Mouse (Mus musculus) lung, postnatal 0 days (tissue): ENCODE data around the gene Fbxw8.

ENCODE experiments used
- CTCF ChIP-seq: IDR thresholded peaks from 2 replicates; pipeline ENCODE4 v1.5.1; 2016; ENCODE audit warnings: antibody characterized with exemption, mild to moderate bottlenecking
- EP300 ChIP-seq: IDR thresholded peaks from 2 replicates; pipeline ENCODE4 v1.6.1; 2016; ENCODE audit warnings: antibody characterized with exemption, mild to moderate bottlenecking, control low read depth

GRCm38 (mm10) chr5:118067572-118067971, 87.7 kb downstream of the Fbxw8 start:
- TF ChIP-seq CTCF (no peak), EP300 (no peak)
